Mouse (Mus musculus) neural tube, embryonic 13.5 days (tissue): Measurements from ENCODE around the gene Gm16181. TPM values are rescaled to one million over a fixed set of nuclear protein-coding genes. Genes with fewer than 3 reads are reported as not detected.
"Not testable (repeated sequence)": the region's sequence is repeated elsewhere in the genome, so short reads cannot be mapped to it uniquely, and the experiment has no call there.

ENCODE experiments used
- ATAC-seq: fragments of 200-750 bp; cut with Nextera tagmentation; 2 replicates; pipeline ENCODE4 v1.8.0; 2017; ENCODE audit warnings: low read depth, mild to moderate bottlenecking, moderate TSS enrichment, moderate library complexity
- H3K27ac ChIP-seq: fragments of 300-500 bp; sonication (generic); replicated peaks from 2 replicates; pipeline ENCODE4 v1.5.1; 2015; ENCODE audit warnings: moderate library complexity, mild to moderate bottlenecking, inconsistent platforms
- H3K27me3 ChIP-seq: fragments of 300-500 bp; sonication (generic); 2 replicates; pipeline ENCODE4 v1.6.1; 2015; ENCODE audit warnings: mild to moderate bottlenecking, inconsistent platforms
- H3K36me3 ChIP-seq: fragments of 300-500 bp; sonication (generic); 2 replicates; pipeline ENCODE4 v1.6.1; 2015; ENCODE audit warnings: mild to moderate bottlenecking, inconsistent platforms
- H3K4me1 ChIP-seq: fragments of 300-500 bp; sonication (generic); replicated peaks from 2 replicates; pipeline ENCODE4 v1.6.1; 2015; ENCODE audit warnings: inconsistent platforms
- H3K4me2 ChIP-seq: fragments of 300-500 bp; sonication (generic); 2 replicates; pipeline ENCODE4 v1.6.1; 2015; ENCODE audit warnings: inconsistent platforms, mild to moderate bottlenecking, moderate library complexity
- H3K4me3 ChIP-seq: fragments of 300-500 bp; sonication (generic); 2 replicates; pipeline ENCODE4 v1.5.1; 2015; ENCODE audit warnings: mild to moderate bottlenecking, inconsistent platforms
- H3K9ac ChIP-seq: fragments of 300-500 bp; sonication (generic); 2 replicates; pipeline ENCODE4 v1.6.1; 2015; ENCODE audit warnings: moderate library complexity, mild to moderate bottlenecking, inconsistent platforms
- H3K9me3 ChIP-seq: fragments of 300-500 bp; sonication (generic); 2 replicates; pipeline ENCODE4 v1.6.1; 2016; ENCODE audit warnings: inconsistent platforms
- WGBS: fragments of 180-500 bp; shearing (Covaris S2); methylation state at CpG from one replicate; pipeline ENCODE4 v1.1.7; 2015; 5-methylcytosine and 5-hydroxymethylcytosine counted together
- polyA plus RNA-seq: library from polyadenylated mRNA; unstranded; fragments of >200 nt; fragmentation: Nextera tagmentation; extraction: Ambion mirVana; gene quantifications from 2 replicates; pipeline ENCODE4 v1.2.1, GENCODE M21; 2015

Gene Gm16181
- polyA plus RNA-seq, 1 experiment from 2014 or later = 0.56 TPM

GRCm38 (mm10) chr17:35222299-35222698 is 1.7 kb downstream of the Gm16181 start:
- Histone ChIP-seq H3K27me3 (no peaks in the 10 kb centered on the region), H3K9ac (no peak overlapping the region), H3K4me2 (no peak overlapping the region), H3K27ac (no peak overlapping the region), H3K36me3 (peaks cover 52% of the 10 kb centered on the region), H3K9me3 (no peaks in the 10 kb centered on the region), H3K4me1 (no peaks in the 10 kb centered on the region), H3K4me3 (no peak overlapping the region)
- 78% methylated on average over 6 of the region's 6 CpGs for WGBS
- ATAC-seq = no peak

GRCm38 (mm10) chr17:35224641-35225040 is 4.0 kb downstream of the Gm16181 start:
- ATAC-seq = no peak
- Histone ChIP-seq H3K4me2 (no peak overlapping the region), H3K27ac (no peak overlapping the region), H3K27me3 (no peaks in the 10 kb centered on the region), H3K9ac (no peak overlapping the region), H3K4me1 (no peaks in the 10 kb centered on the region), H3K4me3 (no peak overlapping the region), H3K36me3 (peaks cover 70% of the 10 kb centered on the region), H3K9me3 (no peaks in the 10 kb centered on the region)
- WGBS = 91% methylated on average over 4 of the region's 4 CpGs

GRCm38 (mm10) chr17:35225456-35225855 is 4.8 kb downstream of the Gm16181 start:
- WGBS = 95% methylated on average over 5 of the region's 5 CpGs
- Histone ChIP-seq H3K4me3 (no peak overlapping the region), H3K4me2 (no peak overlapping the region), H3K4me1 (no peaks in the 10 kb centered on the region), H3K9me3 (no peaks in the 10 kb centered on the region), H3K27ac (no peak overlapping the region), H3K9ac (no peak overlapping the region), H3K36me3 (peaks cover 70% of the 10 kb centered on the region), H3K27me3 (no peaks in the 10 kb centered on the region)
- no peak for ATAC-seq

DNA sequence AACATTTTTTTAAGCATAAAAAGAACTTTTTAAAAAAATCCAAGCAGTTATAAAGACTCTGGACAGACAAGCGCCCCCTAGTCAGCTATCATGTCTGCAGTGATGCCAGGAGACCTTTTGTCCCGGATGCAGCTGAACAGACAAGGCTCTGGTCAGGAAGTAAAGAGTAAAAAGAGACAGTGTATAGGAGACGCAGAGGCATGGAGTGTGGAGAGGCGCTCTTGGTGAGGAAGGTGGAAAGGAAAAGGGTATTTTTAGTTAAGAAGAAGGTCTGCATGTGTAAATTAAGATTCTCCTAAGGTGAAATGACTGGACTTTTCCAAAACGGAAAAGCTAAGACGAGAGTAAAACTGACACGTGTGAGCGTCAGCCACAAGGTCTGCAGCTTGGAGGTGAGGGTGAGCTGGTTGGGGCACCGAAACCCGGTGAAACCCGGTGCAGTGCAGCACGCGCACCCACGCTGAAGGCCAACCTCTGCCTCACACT is 6.0 kb downstream of the Gm16181 start:
- no peak overlapping the region for H3K4me3 ChIP-seq
- no peaks in the 10 kb centered on the region for H3K9me3 ChIP-seq
- no peaks in the 10 kb centered on the region for H3K27me3 ChIP-seq
- peaks cover 71% of the 10 kb centered on the region for H3K36me3 ChIP-seq
- H3K4me1 ChIP-seq = peaks cover under 1% of the 10 kb centered on the region; the same call in 1 of the 2 replicates
- no peak for ATAC-seq
- H3K9ac ChIP-seq = no peak overlapping the region
- 91% methylated on average over 14 of the region's 14 CpGs for WGBS
- no peak overlapping the region for H3K27ac ChIP-seq
- H3K4me2 ChIP-seq = no peak overlapping the region

GRCm38 (mm10) chr17:35231022-35231421 is 10.4 kb downstream of the Gm16181 start:
- Histone ChIP-seq H3K27me3 (no peaks in the 10 kb centered on the region), H3K9ac (peak overlapping the region; percentile 42; the same call in 1 of the 2 replicates), H3K36me3 (peaks cover 52% of the 10 kb centered on the region), H3K4me1 (peaks cover 31% of the 10 kb centered on the region), H3K27ac (no peak overlapping the region), H3K4me3 (no peak overlapping the region), H3K4me2 (no peak overlapping the region), H3K9me3 (no peaks in the 10 kb centered on the region)
- 95% methylated on average over 10 of the region's 10 CpGs for WGBS
- no peak for ATAC-seq

DNA sequence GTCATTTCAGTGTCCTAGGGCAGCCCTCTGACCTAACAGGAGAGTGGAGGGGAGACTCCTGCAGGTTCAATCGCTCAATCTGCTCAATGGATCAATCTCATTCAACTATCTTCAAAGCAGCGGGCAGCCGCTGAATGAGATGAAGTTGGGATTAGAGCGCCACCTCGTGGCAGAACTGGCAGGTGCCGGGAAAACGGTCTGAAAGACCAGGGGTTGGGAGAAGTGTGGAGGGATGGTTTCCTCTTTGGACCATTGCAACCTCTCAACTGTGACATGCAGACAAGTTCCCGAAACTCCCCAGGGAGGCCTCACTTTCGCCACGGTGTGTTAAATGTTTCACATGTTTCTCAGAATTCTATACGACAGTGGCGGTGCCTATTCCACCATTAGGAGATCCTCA is 11.4 kb downstream of the Gm16181 start:
- WGBS = 12% methylated on average over 12 of the region's 12 CpGs
- H3K9ac ChIP-seq = peak overlapping the region; percentile 42
- ATAC-seq = no peak

GRCm38 (mm10) chr17:35232659-35233058 is 12.0 kb downstream of the Gm16181 start:
- no peak for ATAC-seq
- no peak overlapping the region for H3K27ac ChIP-seq
- peak overlapping the region; percentile 31; the same call in 1 of the 2 replicates for H3K9ac ChIP-seq
- no peak overlapping the region for H3K4me3 ChIP-seq
- H3K27me3 ChIP-seq = no peaks in the 10 kb centered on the region
- peaks cover 40% of the 10 kb centered on the region for H3K36me3 ChIP-seq
- H3K4me2 ChIP-seq = no peak overlapping the region
- WGBS = 89% methylated on average over 5 of the region's 5 CpGs
- H3K4me1 ChIP-seq = peaks cover 44% of the 10 kb centered on the region
- H3K9me3 ChIP-seq = no peaks in the 10 kb centered on the region

More for the DNA sequence above, 11.4 kb downstream of the Gm16181 start:
- Histone ChIP-seq H3K9me3 (no peaks in the 10 kb centered on the region), H3K4me1 (peaks cover 38% of the 10 kb centered on the region), H3K27ac (no peak overlapping the region), H3K27me3 (no peaks in the 10 kb centered on the region), H3K4me3 (no peak overlapping the region), H3K4me2 (0 out of 2 replicates have a peak overlapping the region, but pooled peaks have one; percentile 4), H3K36me3 (peaks cover 46% of the 10 kb centered on the region)

DNA sequence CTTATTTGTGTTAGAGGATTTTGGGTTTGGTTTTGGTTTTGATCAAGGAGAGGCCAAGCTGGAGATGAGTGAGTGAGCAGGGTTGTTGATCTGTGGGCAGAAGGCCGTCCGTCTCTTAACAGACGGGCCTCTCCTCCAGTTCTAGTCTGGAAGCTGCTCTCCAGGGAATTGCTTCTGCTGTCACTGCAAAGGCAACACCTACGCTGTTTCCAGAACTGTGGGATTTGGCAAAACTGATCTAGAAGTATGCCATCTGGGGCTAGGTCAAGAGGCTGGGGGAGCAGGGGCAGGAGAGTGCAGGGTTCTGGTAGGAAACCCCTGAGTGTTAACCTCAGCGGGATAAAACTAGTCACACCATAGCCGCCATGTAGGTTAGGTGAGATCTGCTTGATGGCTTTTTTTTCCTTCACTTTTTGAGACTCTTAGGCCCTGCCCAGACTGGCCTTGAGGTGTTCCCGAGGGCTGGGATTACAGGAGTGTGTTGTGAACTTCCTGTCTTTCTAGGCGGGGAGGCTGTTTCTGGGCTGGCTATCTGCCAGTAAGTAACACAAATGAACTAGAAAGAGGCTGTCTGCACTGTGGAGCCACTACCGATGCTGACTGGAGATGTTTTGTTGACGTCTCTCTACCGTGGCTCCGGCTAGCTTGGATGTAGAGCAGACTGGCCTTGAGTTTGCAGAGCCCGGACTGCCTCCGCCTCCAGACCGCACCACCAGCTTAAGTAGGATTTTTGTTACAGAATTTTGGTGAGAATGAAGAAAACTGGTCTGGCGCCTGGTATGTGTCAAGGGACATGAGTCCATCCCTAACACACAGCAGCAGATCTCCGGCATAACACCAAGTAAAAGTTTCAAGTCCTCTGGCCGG is 12.7 kb downstream of the Gm16181 start, which contains the start of gene Atp6v1g2:
Gene Atp6v1g2 (plus strand): TSS at position 547 of the 867 bp plus-strand sequence.
- H3K9me3 ChIP-seq = no peaks in the 10 kb centered on the region
- H3K4me3 ChIP-seq = peak within 1 kb of the TSS; percentile 53
- H3K4me1 ChIP-seq = peaks cover 44% of the 10 kb centered on the region
- H3K4me2 ChIP-seq = peak within 1 kb of the TSS; percentile 97
- peak within 1 kb of the TSS; percentile 95; the same call in 1 of the 2 replicates for H3K27ac ChIP-seq
- H3K27me3 ChIP-seq = no peaks in the 10 kb centered on the region
- ATAC-seq = no peak
- 80% methylated on average over 18 of the region's 18 CpGs for WGBS
- H3K9ac ChIP-seq = peak within 1 kb of the TSS; percentile 77
- H3K36me3 ChIP-seq = peaks cover 33% of the 10 kb centered on the region

- 90% methylated on average over 7 of the region's 7 CpGs for WGBS
- Histone ChIP-seq H3K4me1 (peaks cover 44% of the 10 kb centered on the region), H3K9ac (peak overlapping the region; percentile 77; the same call in 1 of the 2 replicates), H3K36me3 (peaks cover 26% of the 10 kb centered on the region), H3K4me3 (0 out of 2 replicates have a peak overlapping the region, but pooled peaks have one; percentile 53), H3K4me2 (peak overlapping the region; percentile 97)
- H3K27ac ChIP-seq, ATAC-seq, H3K9me3 ChIP-seq, H3K27me3 ChIP-seq: not testable (repeated sequence)
Observed at GRCm38 (mm10) chr17:35234090-35234489, 13.5 kb downstream of the Gm16181 start.

DNA sequence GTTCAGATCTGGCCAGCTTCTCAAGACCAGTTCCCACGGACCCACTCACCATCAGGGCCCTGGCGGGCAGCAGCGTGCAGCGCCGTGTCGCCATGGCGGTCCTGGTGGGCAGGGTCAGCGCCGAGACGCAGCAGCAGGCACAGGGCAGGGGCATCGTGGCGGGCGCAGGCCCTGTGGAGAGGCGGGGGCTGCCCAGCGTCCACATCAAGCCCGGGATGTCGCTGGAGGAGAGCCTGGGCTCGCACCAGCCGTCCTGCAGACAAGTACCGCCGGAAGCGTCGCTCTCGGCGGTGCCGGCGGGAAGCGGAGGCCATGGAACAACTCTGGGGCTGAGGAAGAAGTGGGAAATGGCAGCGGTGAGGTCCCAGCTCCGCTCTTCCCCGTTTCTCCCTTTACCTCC is 14.3 kb downstream of the Gm16181 start:
- ATAC-seq = no peak

GRCm38 (mm10) chr17:35235614-35236389 is 15.2 kb downstream of the Gm16181 start, which contains the start of gene Nfkbil1:
Gene Nfkbil1 (minus strand): TSS chr17:35235792.
- peak; percentile 87 for ATAC-seq
- H3K4me3 ChIP-seq = peak within 1 kb of the TSS; percentile 53
- peak within 1 kb of the TSS; percentile 97 for H3K4me2 ChIP-seq
- peaks cover 53% of the 10 kb centered on the region for H3K4me1 ChIP-seq
- H3K9me3 ChIP-seq = no peaks in the 10 kb centered on the region
- H3K36me3 ChIP-seq = peaks cover 9% of the 10 kb centered on the region
- H3K9ac ChIP-seq = peak within 1 kb of the TSS; percentile 77
- no peaks in the 10 kb centered on the region for H3K27me3 ChIP-seq
- WGBS = under 1% methylated on average over 35 of the region's 35 CpGs
- H3K27ac ChIP-seq = peak within 1 kb of the TSS; percentile 95

More for the DNA sequence above, 14.3 kb downstream of the Gm16181 start:
- WGBS = 7% methylated on average over 31 of the region's 31 CpGs
- peaks cover 18% of the 10 kb centered on the region for H3K36me3 ChIP-seq
- peak overlapping the region; percentile 77 for H3K9ac ChIP-seq
- H3K9me3 ChIP-seq = no peaks in the 10 kb centered on the region
- H3K4me3 ChIP-seq = peak overlapping the region; percentile 53
- H3K27ac ChIP-seq = peak overlapping the region; percentile 95
- peaks cover 44% of the 10 kb centered on the region for H3K4me1 ChIP-seq
- peak overlapping the region; percentile 97 for H3K4me2 ChIP-seq
- no peaks in the 10 kb centered on the region for H3K27me3 ChIP-seq
